Mouse (Mus musculus) Patski (cell line): Measurements from ENCODE around the gene Thumpd3. TPM values are rescaled to one million over a fixed set of nuclear protein-coding genes. Genes with fewer than 3 reads are reported as not detected.
A peak's percentile ranks its signal among the peaks of the same experiment; 100 is the strongest.

ENCODE experiments used
- ATAC-seq: fragments of 100-300 bp; one replicate; pipeline ENCODE4 v1.8.0; 2021
- CTCF ChIA-PET: fragments of 350-600 bp; sonication (Branson Sonifier 250); formaldehyde crosslinking; loops from one replicate; lab custom pipeline; 2022; ENCODE audit warnings: inconsistent platforms; lab: Charles Lee
- POLR2A ChIA-PET: fragments of 350-600 bp; sonication (Branson Sonifier 250); formaldehyde crosslinking; loops from one replicate; lab custom pipeline; 2022; ENCODE audit warnings: antibody characterized with exemption, inconsistent platforms; lab: Charles Lee
- DNase-seq: peaks from one replicate; pipeline ENCODE4 v3.0.0-alpha.2; 2011; ENCODE audit warnings: low read depth, low spot score
- H3K27me3 ChIP-seq: fragments of 371-371 bp; one replicate; pipeline ENCODE4 v1.5.1; 2021
- CTCF ChIP-seq: fragments of 100-300 bp; IDR thresholded peaks from one replicate; pipeline ENCODE4 v1.5.1; 2021
- in situ Hi-C: fragments of 300-500 bp; cut with MboI; formaldehyde crosslinking; loops from 3 replicates; pipeline ENCODE4 v1.11.1; 2018; ENCODE audit warnings: low pct_unique_long_range_greater_than_20kb, mixed read lengths
- polyA plus RNA-seq: library from polyadenylated mRNA; unstranded; gene quantifications from one replicate; pipeline ENCODE4 v1.2.3, GENCODE M21; 2021

The Thumpd3 gene
- polyA plus RNA-seq = 63.3 TPM

DNA sequence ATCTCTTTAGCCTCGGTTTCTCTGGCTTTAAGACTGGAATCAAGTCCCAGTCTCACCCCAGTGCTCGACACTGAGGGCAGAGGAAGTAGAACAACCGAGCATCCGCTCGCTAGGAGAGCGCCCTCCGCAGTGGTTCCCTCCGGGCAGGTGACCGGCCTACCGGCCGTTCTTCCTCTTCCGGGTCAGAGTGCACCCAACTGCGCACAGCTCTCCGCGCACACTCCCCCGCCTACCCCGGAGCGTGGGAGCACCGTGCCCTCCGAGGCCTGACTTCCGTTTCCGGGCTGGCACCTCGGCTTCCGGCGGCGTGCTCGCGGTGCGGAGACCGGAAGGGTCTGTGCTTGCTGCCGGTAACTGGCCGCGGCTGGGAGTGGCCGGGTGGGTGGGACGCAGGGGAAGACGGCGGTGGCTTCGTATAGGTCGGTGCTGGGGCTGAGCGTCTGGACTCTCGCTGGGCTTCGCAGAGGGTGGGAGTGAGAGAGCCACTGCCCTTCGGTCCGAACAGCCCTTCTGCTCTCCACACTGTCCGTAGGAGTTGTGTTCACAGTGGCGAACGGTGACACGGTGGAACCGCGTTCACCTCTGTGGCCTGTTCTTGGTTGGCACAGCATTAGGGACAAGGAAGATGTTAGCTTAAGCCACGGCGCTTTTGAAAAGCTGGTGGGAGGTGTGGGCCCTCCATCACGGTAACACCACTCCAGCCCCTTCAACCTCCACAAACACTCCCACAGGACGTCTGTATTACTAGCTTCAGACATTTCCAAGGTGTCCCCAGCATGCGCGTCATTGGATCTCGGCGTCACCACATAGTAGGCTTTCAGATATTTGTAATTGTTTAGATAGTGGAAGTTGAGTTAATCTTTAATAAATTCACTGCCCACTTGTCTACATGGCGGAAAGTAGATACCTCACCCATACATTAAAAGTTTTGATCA, at the start of gene Thumpd3:
TSS of gene Thumpd3 (plus strand) at position 185 of the 935 bp plus-strand sequence.
- TF ChIP-seq CTCF = no peak
- ATAC-seq (peak; percentile 93), DNase-seq (peak; percentile 85)
- in situ Hi-C loops = no loop called here
- CTCF ChIA-PET = interaction anchor here (1.0 to 3.2 kb wide), 5 partner anchors 9 to 345 kb away, joined by 3 to 15 read pairs (median 3); no protein-coding TSS in a partner anchor
- POLR2A ChIA-PET = interaction anchor here (0.5 to 3.4 kb wide), 9 partner anchors 15 to 616 kb away, joined by 3 to 19 read pairs (median 3); partner anchors contain the start of gene Setd5
- no peaks in the 10 kb centered on the region for H3K27me3 ChIP-seq

DNA sequence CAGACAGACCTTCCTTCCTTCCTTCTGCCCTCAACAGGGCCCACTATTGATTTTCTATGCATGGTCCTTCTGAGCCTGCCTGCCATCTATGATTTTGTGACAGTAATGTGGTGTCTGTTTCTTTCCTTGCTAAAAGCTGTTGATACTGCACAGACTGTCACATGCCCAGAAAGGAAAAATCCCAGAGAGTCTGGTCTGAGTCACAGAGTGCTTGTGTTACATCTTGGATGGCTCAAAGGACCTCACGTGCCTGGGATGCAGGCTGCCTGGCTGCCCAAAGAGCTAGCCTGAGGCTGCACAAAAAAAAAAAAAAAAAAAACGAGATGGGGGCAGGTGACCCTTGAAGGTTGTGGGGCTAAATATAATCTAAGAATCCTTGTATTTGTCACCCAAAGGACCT, 46.8 kb upstream of the Thumpd3 start:
- H3K27me3 ChIP-seq = no peaks in the 10 kb centered on the region
- POLR2A ChIA-PET = interaction anchor here (0.5 to 0.7 kb wide), 2 partner anchors 222 to 321 kb away, joined by 3 to 10 read pairs; no protein-coding TSS in a partner anchor

DNA sequence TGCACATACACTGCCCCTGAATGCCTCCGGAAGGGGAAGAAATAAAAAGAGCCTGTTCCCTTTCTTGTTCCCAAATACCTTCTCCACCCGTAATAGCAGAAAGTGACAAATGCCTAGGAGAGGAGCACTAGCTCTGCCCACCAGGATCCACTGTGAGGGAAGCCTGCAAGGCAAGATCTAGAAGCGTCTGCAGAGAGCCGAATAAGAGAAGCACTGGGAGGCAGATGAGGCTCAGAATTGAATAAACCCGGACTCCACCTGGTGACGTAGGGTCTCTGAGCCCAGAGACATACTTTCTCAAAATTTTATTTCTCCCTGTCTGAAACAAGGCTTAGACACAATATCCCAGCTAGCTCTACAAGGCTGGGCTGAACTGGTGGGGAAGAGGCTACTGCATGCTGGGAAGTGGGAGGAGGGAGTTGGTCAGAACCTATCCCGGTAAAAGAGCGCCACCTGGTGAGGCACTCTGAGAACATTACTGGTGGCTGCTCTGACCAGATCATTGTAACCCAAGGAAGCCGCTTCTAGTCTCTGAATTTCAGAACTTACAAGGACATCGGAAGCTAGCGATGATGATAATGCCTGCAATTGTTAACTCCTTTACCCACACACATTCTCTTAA, 45.2 kb upstream of the Thumpd3 start:
- ChIA-PET CTCF (interaction anchor here (1.0 to 3.0 kb wide), 11 partner anchors 9 to 304 kb away, joined by 3 to 23 read pairs (median 3); partner anchors contain the start of genes Rad18 and Srgap3), POLR2A (interaction anchor here (0.6 kb wide), 1 partner anchor 83 kb away, joined by 3 read pairs; no protein-coding TSS in a partner anchor)
- DNase-seq = no peak
- TF ChIP-seq CTCF = peak; percentile 92
- in situ Hi-C loops = loop anchor here (10.0 kb wide), 2 partner anchors 286 to 506 kb away; no protein-coding TSS in a partner anchor
- no peaks in the 10 kb centered on the region for H3K27me3 ChIP-seq
- ATAC-seq = peak; percentile 84

More for the DNA sequence above, 46.8 kb upstream of the Thumpd3 start:
- ATAC-seq = peak; percentile 28
- TF ChIP-seq CTCF = no peak
- CTCF ChIA-PET = interaction anchor here (0.8 to 3.0 kb wide), 4 partner anchors 21 to 299 kb away, joined by 4 to 23 read pairs (median 6); partner anchors contain the start of gene Srgap3
- peak; percentile 30 for DNase-seq
- in situ Hi-C loops = no loop called here

DNA sequence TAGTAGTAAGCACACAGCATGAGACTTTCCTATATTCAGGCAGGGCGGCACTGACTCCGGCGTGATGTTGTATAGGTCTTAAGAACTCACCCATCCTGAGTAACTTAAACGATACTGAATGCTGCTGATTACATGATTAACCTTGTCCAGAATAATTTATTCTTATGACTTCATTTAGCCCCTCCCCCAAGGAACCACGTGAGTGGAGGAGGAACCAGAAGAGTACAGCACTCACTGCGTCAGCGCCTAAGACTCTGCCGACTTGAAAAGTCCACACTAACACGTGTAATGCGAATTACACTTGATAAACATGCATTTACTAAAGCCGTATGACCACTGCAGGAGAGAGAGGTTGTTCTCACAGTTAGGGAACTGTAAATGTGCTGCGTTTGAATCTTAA, 44.3 kb upstream of the Thumpd3 start:
- H3K27me3 ChIP-seq = no peaks in the 10 kb centered on the region
- in situ Hi-C loops = loop anchor here (10.0 kb wide), 2 partner anchors 287 to 507 kb away; no protein-coding TSS in a partner anchor
- POLR2A ChIA-PET = no interaction called here
- CTCF ChIA-PET = interaction anchor here (1.1 to 3.0 kb wide), 5 partner anchors 8 to 301 kb away, joined by 3 to 23 read pairs (median 4); no protein-coding TSS in a partner anchor
- ATAC-seq (no peak), DNase-seq (no peak)
- no peak for TF ChIP-seq CTCF

- ChIA-PET POLR2A (no interaction called here), CTCF (interaction anchor here (0.6 to 1.7 kb wide), 3 partner anchors 77 to 303 kb away, joined by 3 to 7 read pairs (median 3); no protein-coding TSS in a partner anchor)
- H3K27me3 ChIP-seq = no peaks in the 10 kb centered on the region
- TF ChIP-seq CTCF = no peak
- in situ Hi-C loops = loop anchor here (10.0 kb wide), 2 partner anchors 289 to 509 kb away; no protein-coding TSS in a partner anchor
- no peak for DNase-seq
- no peak for ATAC-seq
These were observed 42.5 kb upstream of the Thumpd3 start for GRCm38 (mm10) chr6:113003313-113004111.

- DNase-seq (no peak), ATAC-seq (no peak)
- POLR2A ChIA-PET = no interaction called here
- in situ Hi-C loops = loop anchor here (10.0 kb wide), 2 partner anchors 292 to 512 kb away; no protein-coding TSS in a partner anchor
- TF ChIP-seq CTCF = no peak
- no peaks in the 10 kb centered on the region for H3K27me3 ChIP-seq
- CTCF ChIA-PET = no interaction called here
These were observed 39.2 kb upstream of the Thumpd3 start for GRCm38 (mm10) chr6:113006833-113007232.

DNA sequence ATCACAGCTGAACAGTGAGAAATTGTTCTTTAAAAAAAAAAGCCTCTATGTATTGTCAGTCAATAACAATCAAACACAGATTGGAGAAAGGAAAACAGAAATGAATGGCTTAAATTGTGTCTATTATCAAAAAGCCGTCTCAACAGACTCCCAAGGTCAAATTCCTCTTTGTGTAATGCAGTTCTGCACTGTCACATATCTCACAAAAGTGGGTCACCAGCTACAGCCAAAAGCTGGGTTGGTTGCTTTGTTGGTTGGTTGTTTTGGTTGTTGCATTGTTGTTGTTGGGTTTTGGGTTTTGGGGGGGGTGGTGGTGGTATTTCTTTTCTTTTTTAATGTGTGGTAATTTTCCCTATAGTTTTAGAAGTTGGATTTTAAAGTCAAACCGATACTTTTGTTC, 34.1 kb upstream of the Thumpd3 start:
- no peak for DNase-seq
- in situ Hi-C loops = no loop called here
- ATAC-seq = no peak
- H3K27me3 ChIP-seq = no peaks in the 10 kb centered on the region
- no peak for TF ChIP-seq CTCF
- ChIA-PET CTCF (interaction anchor here (1.2 kb wide), 1 partner anchor 93 kb away, joined by 3 read pairs; no protein-coding TSS in a partner anchor), POLR2A (interaction anchor here (0.8 kb wide), 1 partner anchor 12 kb away, joined by 4 read pairs; no protein-coding TSS in a partner anchor)

GRCm38 (mm10) chr6:113012495-113012941, 33.5 kb upstream of the Thumpd3 start:
- in situ Hi-C loops = no loop called here
- DNase-seq (no peak), ATAC-seq (no peak)
- no peak for TF ChIP-seq CTCF
- H3K27me3 ChIP-seq = no peaks in the 10 kb centered on the region
- ChIA-PET POLR2A (interaction anchor here (0.8 kb wide), 1 partner anchor 12 kb away, joined by 4 read pairs; no protein-coding TSS in a partner anchor), CTCF (interaction anchor here (1.2 kb wide), 1 partner anchor 94 kb away, joined by 3 read pairs; no protein-coding TSS in a partner anchor)

DNA sequence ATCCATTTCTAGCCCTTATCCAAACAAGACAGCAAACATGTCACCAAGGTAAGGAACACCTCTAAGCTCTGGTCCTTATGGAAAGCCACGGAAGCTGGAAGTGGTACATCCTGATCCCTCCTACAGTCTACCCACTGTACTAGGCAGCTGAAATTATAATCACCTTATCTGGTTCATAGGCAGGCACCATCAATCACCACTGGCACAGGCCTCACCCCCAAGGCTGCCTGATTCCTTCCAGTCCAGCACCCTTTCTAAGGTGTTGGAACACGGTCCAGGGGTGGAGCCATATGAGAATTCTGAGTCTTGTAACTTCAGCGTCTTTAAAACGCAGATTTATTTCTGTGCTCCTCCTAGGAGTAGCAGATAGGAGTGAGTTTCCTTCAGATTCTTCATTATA, 32.5 kb upstream of the Thumpd3 start:
- no peak for TF ChIP-seq CTCF
- POLR2A ChIA-PET = no interaction called here
- in situ Hi-C loops = no loop called here
- ATAC-seq = no peak
- no peaks in the 10 kb centered on the region for H3K27me3 ChIP-seq
- no peak for DNase-seq
- CTCF ChIA-PET = no interaction called here
